Mouse (Mus musculus): Measurements from ENCODE around the gene Slc39a11.
A peak's percentile ranks its signal among the peaks of the same experiment; 100 is the strongest.

Gene Slc39a11

DNA sequence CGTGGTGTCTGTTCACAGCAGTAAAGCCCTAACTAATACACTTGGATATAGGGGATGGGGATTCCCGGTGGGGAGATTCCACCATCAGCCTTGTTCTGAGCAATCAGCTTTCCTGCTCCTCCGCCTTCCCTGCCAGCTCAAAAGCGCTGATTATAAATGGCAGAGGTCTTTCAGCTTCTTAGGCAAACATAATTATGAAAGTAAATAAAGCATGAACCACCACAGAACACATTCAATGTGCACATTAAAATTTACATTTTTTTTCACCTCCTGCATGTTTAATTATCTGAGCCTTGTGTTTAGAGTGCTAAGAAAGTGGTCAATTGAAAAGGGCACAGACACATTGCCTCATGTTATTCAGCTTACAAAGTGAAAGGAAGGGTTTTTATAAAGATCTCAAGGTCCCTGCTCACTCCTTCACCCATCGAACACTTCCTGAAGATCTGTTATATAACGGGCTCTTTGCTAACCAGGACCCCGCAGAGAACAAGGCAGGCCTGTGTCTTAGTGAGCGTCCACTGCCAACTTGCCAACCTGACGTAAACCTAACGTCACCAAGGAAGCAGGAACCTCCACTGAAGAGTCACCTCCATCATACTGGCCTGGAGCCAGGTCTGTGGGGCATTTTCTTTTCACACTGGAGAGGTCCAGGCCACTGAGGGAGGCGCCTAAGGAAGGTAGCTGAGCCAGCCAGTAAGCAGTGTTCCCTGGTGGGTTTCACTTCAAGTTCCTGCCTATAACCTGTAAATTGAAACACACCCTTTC is 142.0 kb downstream of the Slc39a11 start:
- no peak for DNase-seq (ENCODE audit: low read depth)

DNA sequence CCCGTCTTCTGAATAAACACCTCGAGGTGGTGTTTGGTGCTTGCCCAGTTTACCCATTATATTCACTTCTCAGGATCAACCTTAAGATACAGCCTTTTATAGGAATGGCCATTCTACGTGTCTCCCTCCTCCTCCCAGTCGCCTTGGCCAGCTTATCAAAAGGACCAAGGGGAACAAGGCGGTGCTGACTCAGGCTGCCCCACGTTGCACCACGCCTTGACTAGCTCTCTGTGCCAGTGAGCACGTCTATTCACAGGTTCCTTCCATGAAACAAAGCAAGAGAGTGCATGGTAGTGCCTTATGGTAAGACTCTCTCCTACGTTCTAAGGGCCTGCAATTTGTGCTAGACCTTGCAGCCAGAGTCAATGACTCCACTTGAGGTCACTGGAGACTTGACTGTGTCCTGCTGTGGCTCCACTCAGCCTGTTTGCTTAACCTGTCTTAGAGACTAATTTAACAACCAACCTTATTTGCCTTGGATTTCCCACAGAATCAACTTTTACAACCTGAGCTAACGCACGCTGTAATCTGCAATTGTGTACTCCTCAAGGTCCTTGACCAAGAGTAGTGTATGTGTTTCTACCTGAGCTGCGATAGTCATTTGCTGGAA is 144.2 kb downstream of the Slc39a11 start:
- DNase-seq (ENCODE audit: low read depth), result no peak

DNA sequence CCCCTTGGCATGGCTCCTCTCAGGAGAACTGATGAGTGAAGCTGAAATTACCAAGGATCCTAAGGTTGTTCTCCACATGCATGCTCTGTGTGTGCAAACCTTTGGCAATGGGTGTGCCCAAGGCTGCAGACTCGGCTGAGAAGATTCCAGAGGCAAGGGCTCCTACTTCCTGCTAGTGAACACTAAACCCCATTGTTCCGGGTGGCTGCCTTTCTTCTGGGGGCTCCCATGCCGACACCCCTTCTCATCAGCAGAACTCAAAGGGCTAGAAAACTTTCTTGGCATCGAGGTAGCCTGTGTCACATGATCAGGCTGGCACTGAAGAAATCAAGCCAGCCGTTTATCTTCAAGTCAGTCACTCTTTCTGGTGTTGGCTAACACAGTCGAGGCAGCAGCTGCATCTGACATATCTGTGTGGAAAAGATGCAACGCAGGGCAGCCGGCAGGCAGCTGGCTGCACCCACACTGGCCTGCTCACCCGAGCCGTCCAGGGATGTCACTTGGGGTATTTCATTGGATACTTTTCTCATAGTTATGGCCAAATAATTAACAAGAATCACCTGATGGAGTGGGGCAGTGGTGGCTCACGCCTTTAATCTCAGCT is 145.3 kb downstream of the Slc39a11 start:
- DNase-seq (ENCODE audit: low read depth), result no peak

DNA sequence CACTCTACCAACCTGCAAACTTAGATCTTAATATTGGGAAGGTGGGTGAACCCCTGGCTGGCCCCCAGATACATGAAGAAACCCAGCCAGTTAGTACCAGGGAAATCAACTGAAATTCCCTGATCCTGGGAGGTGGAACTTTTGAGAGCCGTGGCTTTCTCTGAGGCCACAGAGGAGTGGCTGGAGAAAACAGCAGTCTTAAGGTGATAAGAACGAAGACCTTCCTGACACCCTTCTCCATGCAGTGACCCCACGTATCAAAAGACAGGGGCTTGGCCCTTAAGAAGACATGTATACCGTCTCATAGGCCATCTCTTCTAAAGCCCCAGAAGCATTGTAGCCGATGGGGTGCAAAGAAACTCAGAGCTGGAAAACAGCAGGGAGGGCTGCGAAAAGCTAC is 146.9 kb downstream of the Slc39a11 start:
- DNase-seq (ENCODE audit: low read depth), result no peak

DNA sequence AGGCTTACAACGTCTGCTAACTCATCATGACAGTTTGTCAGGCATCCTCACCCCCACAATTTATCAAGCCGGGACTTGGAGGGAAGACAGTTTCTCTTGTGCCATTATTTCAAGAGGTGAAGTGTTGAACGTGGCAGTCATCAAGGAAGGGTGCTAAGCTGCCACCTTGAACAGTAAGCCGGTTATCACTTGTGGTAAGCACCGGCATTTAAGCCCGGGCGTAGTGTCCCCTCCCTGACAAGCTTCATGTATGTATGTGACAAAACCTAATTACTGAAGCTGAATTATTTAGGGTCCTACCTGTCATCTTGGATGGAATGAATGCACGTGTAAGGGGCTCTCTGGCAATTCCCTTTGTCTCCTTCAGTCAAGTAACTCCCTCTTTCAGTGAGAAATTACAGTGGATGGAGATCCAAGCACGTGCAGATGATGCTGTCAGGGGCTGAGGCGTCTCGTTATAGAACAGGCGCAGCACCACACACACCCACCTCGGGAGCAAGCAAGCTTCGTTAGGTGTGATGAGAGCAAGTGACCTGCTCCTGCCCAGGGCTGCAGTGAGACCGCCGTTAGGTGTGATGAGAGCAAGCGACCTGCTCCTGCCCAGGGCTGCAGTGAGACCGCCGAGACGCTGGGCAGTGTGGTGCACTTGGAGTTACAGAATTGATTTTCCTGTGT is 149.1 kb downstream of the Slc39a11 start:
- DNase-seq (ENCODE audit: low read depth), result no peak

DNA sequence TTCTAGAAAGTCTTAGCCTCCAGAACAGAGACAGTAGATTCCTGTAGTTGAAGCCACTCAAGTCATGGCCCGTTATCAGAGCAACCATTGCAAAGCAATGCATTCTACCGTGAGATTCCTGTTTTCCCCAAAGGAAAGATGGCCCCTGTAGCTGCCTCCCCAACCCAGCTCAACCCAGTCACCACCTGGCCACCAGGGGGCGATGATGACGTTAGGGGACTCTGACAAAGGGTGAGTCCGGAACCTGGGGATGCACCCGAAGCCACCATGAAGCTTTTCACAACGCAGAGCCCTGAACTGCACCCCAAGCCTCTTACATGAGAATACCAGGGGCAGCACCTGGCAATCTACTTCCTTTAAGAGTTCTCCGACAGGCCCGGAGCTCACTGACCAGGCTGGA is 151.0 kb downstream of the Slc39a11 start:
- DNase-seq (ENCODE audit: low read depth), result peak; percentile 69

DNA sequence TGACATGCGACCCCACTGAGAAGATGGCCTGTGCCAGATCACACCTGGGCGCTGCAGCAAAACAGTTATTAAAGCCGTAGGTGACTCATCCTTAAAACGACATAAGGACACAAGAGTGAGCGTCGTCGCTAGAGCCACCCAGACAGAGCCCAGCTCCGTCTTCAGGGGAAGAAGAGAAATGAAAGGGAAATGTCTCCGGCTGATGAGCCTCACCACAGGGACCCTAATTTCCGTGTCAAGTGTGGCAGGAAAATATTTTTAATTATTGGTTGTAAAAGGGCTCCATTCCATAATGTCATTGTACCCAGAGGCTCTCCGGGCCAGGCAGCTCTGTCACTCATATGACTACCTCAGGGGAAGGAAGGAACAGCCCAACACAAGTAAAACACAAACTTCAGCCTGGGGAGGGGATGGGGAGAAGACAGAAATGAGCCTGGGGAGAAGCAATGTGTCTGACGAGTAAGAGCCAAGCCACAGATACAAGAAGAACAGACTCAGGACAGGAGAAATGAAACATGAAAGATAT is 155.8 kb downstream of the Slc39a11 start:
- DNase-seq (ENCODE audit: low read depth), result no peak

DNA sequence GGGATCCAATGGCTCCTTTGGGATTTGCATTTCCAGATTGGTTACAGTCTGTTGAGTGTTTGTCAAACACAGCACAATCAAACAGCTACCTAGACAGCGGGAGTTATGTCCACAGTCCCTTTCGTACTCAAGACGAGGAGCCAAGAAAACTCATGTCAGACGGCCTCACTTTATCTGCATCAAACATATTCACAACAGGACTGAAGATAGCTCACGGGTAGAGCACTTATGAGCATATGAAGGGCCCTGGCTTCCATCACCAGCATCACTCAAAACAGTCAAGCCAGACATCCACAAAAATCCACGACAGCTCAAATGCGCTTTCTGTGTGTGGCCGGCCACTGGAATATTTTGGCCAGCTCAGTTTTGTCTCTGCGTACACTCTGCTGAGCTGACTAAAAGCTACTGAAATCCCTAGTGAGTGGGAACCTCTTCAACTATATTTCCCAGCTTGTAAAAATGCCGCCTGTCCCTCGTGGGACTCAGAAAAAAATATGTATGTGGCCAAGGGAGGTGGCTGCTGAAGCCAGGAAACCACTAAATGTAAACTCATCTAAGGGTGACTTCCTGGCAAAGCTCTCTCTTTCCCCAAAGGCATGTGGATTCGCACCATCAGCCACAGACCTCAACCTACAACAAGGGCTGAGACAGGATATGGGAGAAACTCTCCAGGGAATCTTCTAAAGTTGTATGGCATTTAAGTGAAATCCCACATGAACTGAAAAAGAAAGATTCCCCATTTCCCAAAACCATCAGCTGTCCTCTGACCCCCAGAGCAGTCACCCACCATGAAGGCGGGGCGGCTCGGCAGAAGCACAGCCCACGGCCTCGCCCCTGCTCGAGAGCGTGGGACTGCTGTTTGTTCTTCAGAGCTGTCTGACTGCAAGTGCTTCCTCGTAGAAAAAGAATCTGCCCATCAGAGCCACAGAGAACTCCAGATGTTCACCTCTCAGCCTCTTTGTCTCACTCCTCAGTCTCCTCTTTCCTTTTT is 159.1 kb downstream of the Slc39a11 start:
- DNase-seq (ENCODE audit: low read depth), result no peak

DNA sequence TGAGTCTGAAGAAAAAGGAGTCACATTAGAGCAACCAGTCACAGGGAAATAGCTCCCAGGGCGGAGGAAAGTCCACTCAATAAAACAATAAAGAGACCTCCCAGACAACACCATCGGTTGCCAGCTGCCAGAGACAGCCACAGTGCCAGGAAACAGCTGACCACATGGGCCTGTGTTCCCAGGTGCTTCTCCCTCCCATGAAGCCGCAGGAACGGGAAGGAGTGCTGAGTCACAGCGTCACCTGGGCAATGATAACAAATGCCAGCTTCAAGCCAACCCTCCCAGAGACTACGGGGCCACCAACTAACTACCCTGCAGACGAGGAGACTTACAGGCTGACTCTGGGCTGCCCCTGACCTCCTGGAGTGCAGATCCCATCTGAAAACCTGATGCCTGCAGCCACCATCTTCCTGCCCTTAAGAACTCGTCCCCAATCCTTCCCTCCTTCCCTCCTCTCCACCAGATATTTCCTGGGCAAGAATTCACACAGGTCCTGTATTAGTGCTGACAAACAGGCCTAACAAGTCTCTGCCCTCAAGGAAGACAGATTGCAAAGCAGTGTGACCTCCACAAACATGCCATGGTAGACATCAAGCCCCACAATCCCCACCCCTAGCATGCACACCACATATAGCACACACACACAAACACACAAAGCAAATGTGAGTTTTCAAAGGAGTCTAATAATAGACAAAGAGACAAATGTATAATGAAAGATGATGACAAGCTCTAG is 162.1 kb downstream of the Slc39a11 start:
- no peak for DNase-seq (ENCODE audit: low read depth)

DNA sequence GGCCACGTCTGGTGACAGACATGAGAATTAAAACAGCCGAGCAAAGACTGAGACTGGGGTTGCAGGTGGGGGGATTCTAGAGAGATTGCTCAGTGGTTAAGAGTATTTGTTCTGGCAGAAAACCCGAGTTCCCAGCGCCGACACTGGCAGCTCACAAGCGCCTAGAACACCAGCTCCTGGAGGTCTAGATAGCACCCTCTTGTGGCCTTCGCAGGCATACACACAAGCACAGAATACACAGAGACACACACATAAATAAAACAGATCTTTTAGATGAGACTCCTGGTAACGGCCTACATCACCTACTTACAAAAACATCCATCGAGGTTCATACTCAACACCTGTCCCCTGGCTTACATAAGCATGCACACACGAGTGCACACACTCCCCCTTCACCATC is 165.8 kb downstream of the Slc39a11 start:
- DNase-seq (ENCODE audit: low read depth), result no peak

DNA sequence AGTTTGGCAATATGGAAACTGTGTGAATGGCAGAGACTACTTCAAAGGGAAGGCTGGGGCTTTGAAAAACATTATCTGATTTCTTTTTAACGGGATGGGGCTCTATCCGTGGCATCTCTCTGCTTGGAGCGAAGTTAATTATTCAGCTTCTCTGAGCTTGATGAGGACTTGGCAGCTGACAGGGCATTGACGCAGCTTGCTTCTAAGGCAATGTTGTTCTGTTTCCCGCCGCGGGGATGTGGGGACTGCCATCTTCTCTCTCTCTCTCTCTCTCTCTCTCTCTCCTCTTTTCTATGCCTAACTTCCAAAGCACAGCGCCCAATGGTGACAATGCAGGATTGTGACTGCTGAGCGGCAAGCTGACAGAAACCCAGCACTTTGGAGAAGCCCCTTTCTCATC is 172.3 kb downstream of the Slc39a11 start:
- no peak for DNase-seq (ENCODE audit: low read depth)

DNA sequence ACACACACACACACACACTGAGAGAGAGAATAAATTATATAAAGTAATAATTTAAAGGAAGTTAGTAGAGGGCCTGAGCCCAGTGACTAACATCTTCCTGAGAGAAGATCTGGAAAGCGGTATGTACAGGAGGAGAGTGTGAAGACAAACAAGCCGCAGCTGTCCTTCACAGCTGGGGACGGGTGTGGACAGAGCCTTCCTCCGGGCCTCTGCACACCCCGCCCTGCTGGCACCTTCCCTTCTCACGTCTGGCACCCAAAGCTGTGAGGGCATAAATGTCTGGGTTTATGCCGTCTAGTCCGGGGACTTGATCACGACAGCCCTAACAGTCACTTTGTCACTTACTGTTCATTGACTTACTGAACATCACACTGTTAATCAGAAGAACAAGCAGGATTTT is 173.2 kb downstream of the Slc39a11 start:
- DNase-seq (ENCODE audit: low read depth), result no peak

DNA sequence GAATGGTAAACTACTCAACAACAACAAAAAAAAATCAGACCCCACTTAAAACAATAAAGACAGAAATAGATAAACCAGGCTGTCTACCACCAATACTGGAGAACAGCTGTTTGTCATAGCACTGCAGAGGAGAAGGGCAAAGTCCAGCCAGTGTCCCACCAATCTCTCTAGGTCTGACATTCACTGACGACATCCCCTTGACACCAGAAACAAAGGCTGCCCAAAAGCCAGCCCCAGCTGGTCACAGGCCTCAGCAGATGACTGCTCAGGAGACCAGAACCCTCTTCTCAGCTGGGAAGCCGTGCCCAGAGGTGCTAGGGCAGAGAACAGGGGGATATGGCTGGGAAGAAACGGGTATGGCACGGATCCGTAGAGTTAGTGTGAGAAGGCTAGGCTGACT is 174.4 kb downstream of the Slc39a11 start:
- DNase-seq (ENCODE audit: low read depth), result no peak

DNA sequence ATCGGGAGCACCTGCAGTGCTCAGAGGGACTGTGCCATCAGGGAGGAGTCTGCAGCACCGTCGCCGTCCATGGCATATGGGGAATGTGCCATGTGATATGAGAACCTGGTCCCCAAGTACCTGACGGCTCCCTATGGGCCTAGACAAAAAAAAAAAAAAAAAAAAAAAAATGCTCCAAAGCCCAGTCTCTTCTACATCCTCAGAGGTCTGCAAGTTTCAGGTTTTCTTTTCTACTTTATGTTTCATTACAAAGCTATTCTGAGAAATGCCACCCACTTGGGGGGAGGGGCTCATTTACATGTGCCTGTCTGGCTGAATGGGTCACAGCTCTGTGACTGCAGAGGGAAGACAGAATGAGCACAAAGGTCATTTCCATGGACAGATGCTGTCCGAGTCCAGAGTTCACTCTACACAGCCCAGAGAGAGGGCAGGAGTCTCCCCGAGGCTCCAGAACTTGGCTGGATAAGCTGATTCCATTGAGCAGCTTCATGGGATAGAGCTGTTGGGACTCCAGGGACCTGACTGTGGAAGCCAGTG is 175.8 kb downstream of the Slc39a11 start:
- no peak for DNase-seq (ENCODE audit: low read depth)

DNA sequence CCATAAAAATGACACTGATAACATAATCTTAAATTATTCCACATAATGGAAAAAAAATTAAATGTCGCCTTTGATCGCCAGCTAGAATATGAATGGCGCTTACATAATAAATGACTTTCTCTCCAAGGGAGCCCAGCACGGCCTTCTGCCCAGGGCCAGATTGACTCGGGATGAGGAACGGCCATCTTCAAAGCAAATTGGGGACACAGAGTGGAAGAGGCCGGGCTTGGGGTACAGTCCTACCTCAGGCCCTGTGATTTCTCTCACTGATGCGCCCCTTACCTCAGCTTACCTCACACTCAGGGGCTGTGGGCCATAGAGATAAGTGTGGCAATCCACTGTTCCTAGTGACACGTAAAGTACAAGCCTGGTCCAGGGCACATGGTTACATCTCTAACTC is 177.9 kb downstream of the Slc39a11 start:
- no peak for DNase-seq (ENCODE audit: low read depth)

DNA sequence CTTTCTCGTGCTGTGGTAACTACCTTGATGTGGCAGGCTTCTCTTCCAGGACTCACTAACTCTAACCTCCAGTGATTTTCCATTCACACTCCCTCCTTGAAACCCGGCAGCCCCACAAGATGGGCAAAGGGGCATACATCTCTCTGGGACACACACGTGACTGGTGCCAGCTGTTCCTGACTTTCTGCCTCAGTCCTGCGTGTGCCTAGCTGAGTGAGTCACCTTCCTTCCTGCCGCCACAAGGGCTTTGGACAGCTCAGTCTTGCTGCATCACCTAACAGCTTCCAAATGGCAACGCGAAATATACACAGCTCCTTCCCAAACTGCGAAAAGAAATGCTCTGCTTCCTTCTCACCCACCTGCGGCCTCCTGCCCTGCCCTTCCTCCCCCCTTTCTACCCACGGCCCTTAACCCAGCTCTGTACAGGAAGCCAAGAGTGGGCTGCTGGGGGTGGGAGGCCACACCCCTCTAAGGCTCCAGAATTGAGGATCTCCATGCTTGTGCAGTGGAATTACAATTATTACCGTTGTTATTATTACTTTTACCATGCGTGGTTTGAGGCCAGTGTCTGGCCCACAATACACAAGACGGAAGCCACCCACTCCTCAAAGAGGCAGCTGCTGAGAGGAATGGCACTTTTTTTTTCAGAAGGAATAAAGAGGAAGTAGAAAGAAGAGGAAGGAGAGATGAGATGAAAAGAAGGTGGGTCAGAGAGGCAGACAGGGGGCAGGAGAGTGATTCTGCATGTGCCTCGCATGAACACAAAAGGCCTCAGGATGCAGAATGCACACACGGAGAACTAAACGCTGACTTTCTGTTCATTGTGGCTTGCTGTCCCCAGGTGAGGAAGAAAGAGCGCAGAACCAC is 179.7 kb downstream of the Slc39a11 start:
- DNase-seq (ENCODE audit: low read depth), result peak; percentile 20

DNA sequence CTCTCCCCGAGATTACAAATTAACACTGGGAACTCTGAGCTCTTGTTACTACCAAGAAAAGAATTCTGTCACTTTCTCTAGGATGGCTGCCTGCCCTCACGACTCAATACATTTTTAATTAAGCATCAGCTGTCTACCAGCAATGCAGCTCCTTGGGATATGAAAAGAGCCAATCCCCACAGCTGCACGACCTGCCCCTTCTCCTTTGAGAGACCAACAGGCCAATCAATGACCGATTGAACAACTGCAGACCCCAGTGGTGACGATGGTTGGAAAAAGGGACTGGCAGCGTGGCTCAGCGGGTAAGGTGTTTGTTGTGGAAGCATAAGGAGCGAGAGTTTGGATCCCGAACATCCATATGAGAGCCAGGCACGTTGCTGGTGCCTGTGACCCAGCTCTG is 181.9 kb downstream of the Slc39a11 start:
- no peak for DNase-seq (ENCODE audit: low read depth)

DNA sequence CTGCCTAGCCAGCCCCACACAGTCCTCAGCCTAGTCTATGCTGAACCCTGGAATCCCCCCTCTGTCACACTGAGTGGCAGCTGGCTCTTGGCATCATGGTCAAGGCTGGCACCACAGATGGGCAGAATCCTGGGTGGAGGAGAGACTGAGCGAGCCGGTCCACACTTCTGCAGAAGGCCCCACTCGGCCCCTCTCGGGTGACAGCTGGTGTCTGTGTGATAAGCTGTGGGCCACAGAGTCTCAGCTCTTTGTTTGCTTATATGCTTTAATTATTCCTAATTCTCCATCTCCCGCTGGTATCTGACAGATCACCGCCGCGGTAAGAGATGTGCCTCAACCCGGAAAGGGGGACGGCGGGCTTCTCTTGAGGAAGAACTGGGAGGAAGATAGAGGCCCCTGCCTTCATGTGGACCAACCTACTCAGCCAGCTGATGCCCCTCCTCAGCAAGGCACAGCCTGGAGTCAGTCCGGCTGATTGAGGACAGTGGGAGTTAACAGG is 182.5 kb downstream of the Slc39a11 start:
- DNase-seq (ENCODE audit: low read depth), result no peak

DNA sequence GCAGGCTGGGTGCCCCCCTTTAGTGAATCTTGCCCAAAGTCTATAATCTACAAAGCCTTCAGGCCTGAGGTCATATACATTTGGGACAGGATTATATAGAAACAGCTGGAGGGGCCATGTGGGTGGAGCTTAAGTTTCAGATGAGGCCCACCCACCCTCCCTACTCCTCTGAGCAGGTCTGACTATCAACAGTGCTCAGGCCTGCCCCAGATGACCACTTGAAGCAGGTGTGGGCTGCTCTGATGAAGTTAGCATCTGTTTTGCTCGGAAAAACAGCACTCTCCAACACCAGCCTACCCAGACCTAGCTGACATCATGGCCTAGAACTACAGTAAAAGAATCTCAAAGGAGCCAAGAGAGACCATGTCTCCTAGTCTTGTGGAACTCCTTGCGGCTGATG is 189.8 kb downstream of the Slc39a11 start:
- DNase-seq (ENCODE audit: low read depth), result no peak

Measured in naive thymus-derived CD4-positive, alpha-beta T cell, adult 2 months (primary cell).